Mouse (Mus musculus): ENCODE data around the gene Rpl7a.

Rpl7a gene

GRCm38 (mm10) chr2:26956811-26957487 lies 46.4 kb downstream of the Rpl7a start:
- DNase-seq (ENCODE audit: low spot score), result no peak

DNA sequence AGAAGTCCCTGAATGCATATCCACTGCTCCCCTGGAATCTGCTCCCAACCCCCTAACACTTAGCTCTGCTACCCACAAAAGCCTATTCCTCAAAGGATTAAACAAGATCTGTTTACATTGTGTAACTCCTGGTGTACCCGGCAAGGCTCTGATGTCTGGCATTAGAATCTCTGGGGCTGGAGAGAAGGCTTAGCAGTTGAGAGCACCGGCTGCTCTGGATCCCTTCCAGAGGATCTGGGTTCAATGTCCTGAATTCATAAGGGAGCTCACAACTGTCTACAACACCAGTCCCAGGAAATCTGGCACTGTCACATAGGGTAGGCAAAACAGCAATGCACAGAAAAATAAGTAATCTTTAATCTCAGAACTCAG lies 46.9 kb downstream of the Rpl7a start:
- no peak for DNase-seq (ENCODE audit: low spot score)

- peak; percentile 16 for DNase-seq (ENCODE audit: low spot score)
Observed at GRCm38 (mm10) chr2:26960756-26961155, 50.2 kb downstream of the Rpl7a start.
